1 mouse cellular context compared by ENCODE assay signal in the genomic region with DNA sequence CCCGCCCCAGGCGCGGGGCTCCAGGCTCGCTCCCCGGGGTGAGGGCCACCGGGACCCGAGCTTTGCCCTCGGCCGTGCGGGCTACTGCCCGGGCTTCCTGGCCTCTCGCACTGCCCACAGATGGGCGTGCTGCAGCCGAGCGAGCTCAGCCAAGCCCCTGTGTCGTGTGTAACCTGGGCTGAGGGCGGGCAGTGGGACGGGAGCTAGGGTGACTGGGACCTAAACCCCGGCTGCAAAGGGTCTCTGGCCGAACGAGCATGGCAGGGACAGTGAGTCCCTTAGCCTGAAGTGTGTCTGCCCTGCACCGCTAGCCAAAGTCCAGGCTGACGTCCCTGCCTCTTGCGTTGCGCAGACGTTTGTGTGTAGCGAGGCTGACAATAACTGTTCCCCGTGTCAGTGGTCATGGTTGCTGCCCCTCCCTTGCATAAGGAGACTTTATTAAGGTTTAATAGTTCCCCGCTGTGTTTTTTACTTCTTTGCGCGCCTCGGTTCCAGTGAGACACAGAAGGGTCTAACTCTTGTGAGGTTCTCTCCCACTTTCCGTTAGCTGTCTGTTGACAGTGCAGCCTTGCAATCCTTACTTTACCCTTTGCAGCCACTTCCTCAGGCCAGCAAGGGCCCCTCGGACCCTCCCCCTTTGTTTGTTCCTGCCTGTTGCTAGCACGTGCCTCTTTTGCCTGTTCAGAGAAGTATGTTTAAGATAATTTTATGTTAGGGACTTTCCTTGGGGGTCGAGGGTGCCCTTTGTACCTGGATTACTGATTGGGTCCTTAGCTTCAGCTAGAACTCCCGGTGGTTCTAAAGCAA.
TF ChIP-seq lines count a peak whose summit lies in the region.

No protein-coding gene starts in this region.

TF ChIP-seq in ES-E14, 5 proteins besides CTCF, POLR2A, EP300 and RAD21:
- no peak for TF ChIP-seq ZNF384 (IDR thresholded peaks at IDR 0.05; ENCODE audit: low read depth, low read length)
